Mouse (Mus musculus): Measurements from ENCODE around the gene Gbp5. TPM values are rescaled to one million over a fixed set of nuclear protein-coding genes. Genes with fewer than 3 reads are reported as not detected.
"Not testable (repeated sequence)": the region's sequence is repeated elsewhere in the genome, so short reads cannot be mapped to it uniquely, and the experiment has no call there.

Gene Gbp5
- polyA plus RNA-seq, 1 experiment from 2014 or later: 0.10 TPM

- Histone ChIP-seq H3K4me2 (ENCODE audit: low read depth, low read length) (peak within 1 kb of the TSS; percentile 41), H3K27ac (ENCODE audit: low read length) (peak within 1 kb of the TSS; percentile 25; the same call in 1 of the 2 replicates), H3K36me3 (ENCODE audit: control insufficient read depth, insufficient read depth, low read length) (no peaks in the 10 kb centered on the region), H3K9ac (ENCODE audit: low read length) (peak within 1 kb of the TSS; percentile 24; the same call in 1 of the 2 replicates), H3K4me1 (ENCODE audit: control insufficient read depth, insufficient read depth, low read length) (0 out of 2 replicates have a peak, but pooled peaks cover 4% of the 10 kb centered on the region), H3K9me3 (replicated peaks; ENCODE audit: control insufficient read depth, low read length) (no peaks in the 10 kb centered on the region), H3K27me3 (ENCODE audit: control insufficient read depth, insufficient read depth, low read length) (no peaks in the 10 kb centered on the region), H3K4me3 (replicated peaks; ENCODE audit: low read length) (peak within 1 kb of the TSS; percentile 39)
- ATAC-seq (ENCODE audit: insufficient read depth, low FRiP score): no peak
- WGBS: 27% methylated on average over 3 of the region's 3 CpGs
Observed at GRCm38 (mm10) chr3:142559632-142560228, 66.0 kb downstream of the Gbp5 start, which contains the start of gene Gbp3. Gene Gbp3 (plus strand): TSS chr3:142560026.

- no peaks in the 10 kb centered on the region for H3K9me3 ChIP-seq (replicated peaks; ENCODE audit: control insufficient read depth, low read length)
- ATAC-seq (ENCODE audit: insufficient read depth, low FRiP score): peak; percentile 72; the same call in 1 of the 2 replicates
- H3K4me1 ChIP-seq (ENCODE audit: control insufficient read depth, insufficient read depth, low read length): 0 out of 2 replicates have a peak, but pooled peaks cover 4% of the 10 kb centered on the region
- H3K36me3 ChIP-seq (ENCODE audit: control insufficient read depth, insufficient read depth, low read length): no peaks in the 10 kb centered on the region
- H3K4me2 ChIP-seq (ENCODE audit: low read depth, low read length): peak overlapping the region; percentile 41
- H3K4me3 ChIP-seq (replicated peaks; ENCODE audit: low read length): peak overlapping the region; percentile 39
- no peaks in the 10 kb centered on the region for H3K27me3 ChIP-seq (ENCODE audit: control insufficient read depth, insufficient read depth, low read length)
- peak overlapping the region; percentile 25; the same call in 1 of the 2 replicates for H3K27ac ChIP-seq (ENCODE audit: low read length)
- H3K9ac ChIP-seq (ENCODE audit: low read length): peak overlapping the region; percentile 24; the same call in 1 of the 2 replicates
- 13% methylated on average over 12 of the region's 12 CpGs for WGBS
Observed at GRCm38 (mm10) chr3:142560296-142560948, 66.6 kb downstream of the Gbp5 start.

DNA sequence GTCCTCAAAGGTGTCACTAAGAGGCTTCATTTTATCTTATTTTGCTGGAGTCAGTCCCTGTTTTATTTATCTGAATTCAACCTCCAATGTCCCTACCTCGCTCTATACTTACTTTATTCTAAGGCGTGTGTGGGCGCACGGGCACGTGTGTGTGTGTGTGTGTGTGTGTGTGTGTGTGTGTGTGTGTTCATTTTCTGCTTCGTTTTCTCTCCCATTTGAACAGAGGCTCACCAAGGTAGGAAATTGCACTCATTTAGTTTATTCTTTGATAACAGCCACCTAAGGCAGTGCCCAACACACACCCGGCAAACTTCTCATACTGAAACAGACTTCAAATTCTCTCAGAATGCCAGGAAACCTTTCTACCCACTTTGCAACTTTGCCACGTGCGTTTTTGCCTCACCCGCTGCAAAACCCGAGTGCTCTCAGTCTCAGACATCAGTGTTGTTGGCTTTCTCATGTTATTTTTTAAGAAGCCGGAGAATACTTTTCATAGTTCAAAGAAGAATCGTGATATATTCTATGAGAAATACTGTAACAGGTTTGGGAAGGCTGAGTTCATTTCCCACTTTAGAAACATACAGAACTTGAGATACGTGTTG lies 67.4 kb downstream of the Gbp5 start:
- H3K36me3 ChIP-seq (ENCODE audit: control insufficient read depth, insufficient read depth, low read length): no peaks in the 10 kb centered on the region
- no peak overlapping the region for H3K4me3 ChIP-seq (replicated peaks; ENCODE audit: low read length)
- H3K27me3 ChIP-seq (ENCODE audit: control insufficient read depth, insufficient read depth, low read length): no peaks in the 10 kb centered on the region
- H3K9ac ChIP-seq (ENCODE audit: low read length): no peak overlapping the region
- ATAC-seq (ENCODE audit: insufficient read depth, low FRiP score): no peak
- 0 out of 2 replicates have a peak overlapping the region, but pooled peaks have one; percentile 41 for H3K4me2 ChIP-seq (ENCODE audit: low read depth, low read length)
- no peaks in the 10 kb centered on the region for H3K9me3 ChIP-seq (replicated peaks; ENCODE audit: control insufficient read depth, low read length)
- 0 out of 2 replicates have a peak, but pooled peaks cover 4% of the 10 kb centered on the region for H3K4me1 ChIP-seq (ENCODE audit: control insufficient read depth, insufficient read depth, low read length)
- H3K27ac ChIP-seq (ENCODE audit: low read length): no peak overlapping the region
- 82% methylated on average over 14 of the region's 14 CpGs for WGBS

GRCm38 (mm10) chr3:142561666-142562065 lies 67.9 kb downstream of the Gbp5 start:
- no peak overlapping the region for H3K4me3 ChIP-seq (replicated peaks; ENCODE audit: low read length)
- no peak overlapping the region for H3K4me2 ChIP-seq (ENCODE audit: low read depth, low read length)
- WGBS: 75% methylated on average over 7 of the region's 7 CpGs
- H3K9me3 ChIP-seq (replicated peaks; ENCODE audit: control insufficient read depth, low read length): no peaks in the 10 kb centered on the region
- no peak overlapping the region for H3K9ac ChIP-seq (ENCODE audit: low read length)
- ATAC-seq (ENCODE audit: insufficient read depth, low FRiP score): no peak
- no peaks in the 10 kb centered on the region for H3K27me3 ChIP-seq (ENCODE audit: control insufficient read depth, insufficient read depth, low read length)
- H3K36me3 ChIP-seq (ENCODE audit: control insufficient read depth, insufficient read depth, low read length): no peaks in the 10 kb centered on the region
- H3K27ac ChIP-seq (ENCODE audit: low read length): no peak overlapping the region
- 0 out of 2 replicates have a peak, but pooled peaks cover 4% of the 10 kb centered on the region for H3K4me1 ChIP-seq (ENCODE audit: control insufficient read depth, insufficient read depth, low read length)

DNA sequence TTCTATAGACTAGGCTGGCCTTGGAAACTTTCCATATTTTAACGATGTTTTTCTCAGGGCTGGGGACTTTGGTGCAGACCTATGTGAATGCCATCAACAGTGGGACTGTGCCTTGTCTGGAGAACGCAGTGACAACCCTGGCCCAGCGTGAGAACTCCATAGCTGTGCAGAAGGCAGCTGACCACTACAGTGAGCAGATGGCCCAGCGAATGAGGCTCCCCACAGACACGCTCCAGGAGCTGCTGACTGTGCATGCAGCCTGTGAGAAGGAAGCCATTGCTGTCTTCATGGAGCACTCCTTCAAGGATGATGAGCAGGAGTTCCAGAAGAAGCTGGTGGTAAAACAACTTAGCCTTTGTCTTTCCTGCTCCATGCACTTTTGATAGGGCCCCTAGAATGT lies 73.7 kb downstream of the Gbp5 start:
- H3K4me1 ChIP-seq (ENCODE audit: control insufficient read depth, insufficient read depth, low read length); H3K27me3 ChIP-seq (ENCODE audit: control insufficient read depth, insufficient read depth, low read length); H3K9me3 ChIP-seq (replicated peaks; ENCODE audit: control insufficient read depth, low read length); ATAC-seq (ENCODE audit: insufficient read depth, low FRiP score); H3K4me2 ChIP-seq (ENCODE audit: low read depth, low read length); H3K27ac ChIP-seq (ENCODE audit: low read length); H3K36me3 ChIP-seq (ENCODE audit: control insufficient read depth, insufficient read depth, low read length); H3K4me3 ChIP-seq (replicated peaks; ENCODE audit: low read length); H3K9ac ChIP-seq (ENCODE audit: low read length): not testable (repeated sequence)
- WGBS: 66% methylated on average over 5 of the region's 5 CpGs

- no peaks in the 10 kb centered on the region for H3K27me3 ChIP-seq (ENCODE audit: control insufficient read depth, insufficient read depth, low read length)
- H3K9me3 ChIP-seq (replicated peaks; ENCODE audit: control insufficient read depth, low read length): no peaks in the 10 kb centered on the region
- H3K4me2 ChIP-seq (ENCODE audit: low read depth, low read length): no peak overlapping the region
- no peak for ATAC-seq (ENCODE audit: insufficient read depth, low FRiP score)
- WGBS: 95% methylated on average over 4 of the region's 4 CpGs
- no peaks in the 10 kb centered on the region for H3K4me1 ChIP-seq (ENCODE audit: control insufficient read depth, insufficient read depth, low read length)
- no peak overlapping the region for H3K9ac ChIP-seq (ENCODE audit: low read length)
- H3K27ac ChIP-seq (ENCODE audit: low read length): no peak overlapping the region
- H3K4me3 ChIP-seq (replicated peaks; ENCODE audit: low read length): no peak overlapping the region
- H3K36me3 ChIP-seq (ENCODE audit: control insufficient read depth, insufficient read depth, low read length): no peaks in the 10 kb centered on the region
Observed at GRCm38 (mm10) chr3:142570738-142571137, 77.0 kb downstream of the Gbp5 start.

Other genes starting within 250 kb of the Gbp5 start
- 54.9 and 64.2 TPM in 2 replicates for gene Pdlim5, start 98.3 kb upstream of the Gbp5 start, polyA plus RNA-seq (2015; fragmentation: Nextera tagmentation; extraction: Ambion mirVana)
- 4.7 and 5.0 TPM in 2 replicates for gene Gbp7, start 36.4 kb downstream of the Gbp5 start, polyA plus RNA-seq (2015; fragmentation: Nextera tagmentation; extraction: Ambion mirVana)
- 1.7 and 2.3 TPM in 2 replicates for gene Gbp3, start 66.0 kb downstream of the Gbp5 start, polyA plus RNA-seq (2015; fragmentation: Nextera tagmentation; extraction: Ambion mirVana)
- gene Gbp2b, start 100.9 kb downstream of the Gbp5 start, polyA plus RNA-seq (2015; fragmentation: Nextera tagmentation; extraction: Ambion mirVana): 0.12 TPM in 1 of 2 replicates, not detected in the other
- 4.1 TPM in 2 replicates for gene Gbp2, start 126.6 kb downstream of the Gbp5 start, polyA plus RNA-seq (2015; fragmentation: Nextera tagmentation; extraction: Ambion mirVana)
- 17.4 and 17.5 TPM in 2 replicates for gene Kyat3, start 207.1 kb downstream of the Gbp5 start, polyA plus RNA-seq (2015; fragmentation: Nextera tagmentation; extraction: Ambion mirVana)

Data from stomach, embryonic 16.5 days (tissue).